Mouse (Mus musculus): ENCODE results near the gene Setd2. TPM values are rescaled to one million over a fixed set of nuclear protein-coding genes. Genes with fewer than 3 reads are reported as not detected.

Setd2 gene
- polyA plus RNA-seq, 1 experiment from 2014 or later = 26.2 TPM

- 91% methylated on average over 4 of the region's 4 CpGs for WGBS
- H3K4me1 ChIP-seq (replicated peaks) = no peaks in the 10 kb centered on the region
- no peak for DNase-seq (ENCODE audit: low spot score)
- no peaks in the 10 kb centered on the region for H3K9me3 ChIP-seq
- H3K27ac ChIP-seq = no peak overlapping the region
- no peaks in the 10 kb centered on the region for H3K27me3 ChIP-seq (ENCODE audit: insufficient read depth, poor library complexity, severe bottlenecking)
- no peak overlapping the region for H3K4me3 ChIP-seq
- H3K36me3 ChIP-seq = peaks cover 48% of the 10 kb centered on the region
Measured at GRCm38 (mm10) chr9:110541988-110542387, 9.6 kb downstream of the Setd2 start.

- no peak for DNase-seq (ENCODE audit: low spot score)
- Histone ChIP-seq H3K36me3 (peaks cover 73% of the 10 kb centered on the region), H3K4me1 (replicated peaks) (no peaks in the 10 kb centered on the region), H3K27me3 (ENCODE audit: insufficient read depth, poor library complexity, severe bottlenecking) (no peaks in the 10 kb centered on the region), H3K4me3 (no peak overlapping the region), H3K27ac (no peak overlapping the region), H3K9me3 (no peaks in the 10 kb centered on the region)
- WGBS = 96% methylated on average over 19 of the region's 19 CpGs
Measured at GRCm38 (mm10) chr9:110548261-110548660, 15.9 kb downstream of the Setd2 start.

- H3K36me3 ChIP-seq = peaks cover 99% of the 10 kb centered on the region
- H3K4me3 ChIP-seq = no peak overlapping the region
- H3K27me3 ChIP-seq (ENCODE audit: insufficient read depth, poor library complexity, severe bottlenecking) = no peaks in the 10 kb centered on the region
- no peaks in the 10 kb centered on the region for H3K9me3 ChIP-seq
- H3K4me1 ChIP-seq (replicated peaks) = no peaks in the 10 kb centered on the region
- no peak overlapping the region for H3K27ac ChIP-seq
- no peak for DNase-seq (ENCODE audit: low spot score)
Measured at GRCm38 (mm10) chr9:110568309-110568708, 35.9 kb downstream of the Setd2 start.

- 95% methylated on average over 2 of the region's 2 CpGs for WGBS
Measured at GRCm38 (mm10) chr9:110582161-110582560, 49.8 kb downstream of the Setd2 start.

GRCm38 (mm10) chr9:110583521-110583920 lies 51.1 kb downstream of the Setd2 start:
- no peaks in the 10 kb centered on the region for H3K27me3 ChIP-seq (ENCODE audit: insufficient read depth, poor library complexity, severe bottlenecking)
- peaks cover 64% of the 10 kb centered on the region for H3K36me3 ChIP-seq
- H3K27ac ChIP-seq = no peak overlapping the region
- no peak for DNase-seq (ENCODE audit: low spot score)
- WGBS = 91% methylated on average over 1 of the region's 1 CpGs
- H3K9me3 ChIP-seq = no peaks in the 10 kb centered on the region
- no peaks in the 10 kb centered on the region for H3K4me1 ChIP-seq (replicated peaks)
- H3K4me3 ChIP-seq = no peak overlapping the region

More at GRCm38 (mm10) chr9:110582161-110582560, 49.8 kb downstream of the Setd2 start:
- H3K4me1 ChIP-seq (replicated peaks) = no peaks in the 10 kb centered on the region
- H3K27ac ChIP-seq = no peak overlapping the region
- no peak for DNase-seq (ENCODE audit: low spot score)
- H3K36me3 ChIP-seq = peaks cover 67% of the 10 kb centered on the region
- H3K27me3 ChIP-seq (ENCODE audit: insufficient read depth, poor library complexity, severe bottlenecking) = no peaks in the 10 kb centered on the region
- H3K4me3 ChIP-seq = no peak overlapping the region
- no peaks in the 10 kb centered on the region for H3K9me3 ChIP-seq

DNA sequence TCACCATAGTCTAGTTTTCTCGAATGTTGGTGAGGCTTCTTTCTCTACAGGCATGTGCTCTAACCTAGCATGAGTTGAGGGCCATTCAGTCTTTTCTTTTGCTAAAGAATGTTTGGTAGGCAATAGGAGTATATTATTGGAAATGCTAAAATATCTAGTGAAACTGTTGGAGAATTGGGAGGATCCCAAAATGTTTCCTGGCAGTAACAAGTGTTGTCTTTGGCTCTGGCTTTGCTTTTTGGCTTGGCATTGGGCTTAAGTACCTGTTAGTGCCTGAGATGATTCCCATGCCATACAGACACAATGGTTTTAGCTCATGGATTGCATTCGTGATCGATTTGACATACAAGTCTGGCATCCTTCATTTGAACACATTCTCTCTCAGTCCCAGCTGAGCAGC lies 79.1 kb downstream of the Setd2 start:
- no peak for DNase-seq (ENCODE audit: low spot score)

GRCm38 (mm10) chr9:110617081-110617480 lies 84.7 kb downstream of the Setd2 start:
- H3K36me3 ChIP-seq = peaks cover 97% of the 10 kb centered on the region
- no peak for DNase-seq (ENCODE audit: low spot score)
- H3K4me3 ChIP-seq = no peak overlapping the region
- no peaks in the 10 kb centered on the region for H3K4me1 ChIP-seq (replicated peaks)
- H3K27me3 ChIP-seq (ENCODE audit: insufficient read depth, poor library complexity, severe bottlenecking) = no peaks in the 10 kb centered on the region
- no peak overlapping the region for H3K27ac ChIP-seq
- H3K9me3 ChIP-seq = no peaks in the 10 kb centered on the region
- 90% methylated on average over 3 of the region's 3 CpGs for WGBS

More for the DNA sequence above, 79.1 kb downstream of the Setd2 start:
- Histone ChIP-seq H3K27me3 (ENCODE audit: insufficient read depth, poor library complexity, severe bottlenecking) (no peaks in the 10 kb centered on the region), H3K27ac (no peak overlapping the region), H3K9me3 (no peaks in the 10 kb centered on the region), H3K4me1 (replicated peaks) (no peaks in the 10 kb centered on the region), H3K36me3 (peaks cover 92% of the 10 kb centered on the region), H3K4me3 (no peak overlapping the region)
- WGBS = 93% methylated on average over 3 of the region's 3 CpGs

DNA sequence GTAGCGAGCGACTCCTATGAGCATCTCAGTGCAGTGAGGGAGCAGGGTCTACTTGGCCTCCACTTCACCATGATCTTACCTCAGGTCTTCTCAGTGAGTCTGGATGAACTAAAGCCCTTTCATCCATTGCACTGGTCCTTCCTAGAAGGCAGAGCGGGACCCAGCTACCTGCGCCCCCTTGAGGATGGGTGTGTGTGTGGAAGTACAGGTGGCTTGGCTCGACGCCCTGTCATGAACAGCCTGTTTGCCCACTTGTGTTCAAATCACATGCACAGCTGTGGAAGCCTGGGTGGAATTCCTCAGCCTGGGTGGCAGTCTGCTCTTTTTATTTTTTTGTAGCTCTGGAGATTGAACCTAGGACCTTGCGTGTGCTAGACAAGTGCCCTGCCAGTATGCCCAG lies 87.8 kb downstream of the Setd2 start:
- Histone ChIP-seq H3K4me3 (no peak overlapping the region), H3K4me1 (replicated peaks) (peaks cover 23% of the 10 kb centered on the region), H3K27ac (no peak overlapping the region), H3K27me3 (ENCODE audit: insufficient read depth, poor library complexity, severe bottlenecking) (no peaks in the 10 kb centered on the region; the same call in 1 of the 2 replicates), H3K9me3 (no peaks in the 10 kb centered on the region), H3K36me3 (peaks cover 78% of the 10 kb centered on the region)
- 88% methylated on average over 7 of the region's 7 CpGs for WGBS
- DNase-seq (ENCODE audit: low spot score) = no peak

DNA sequence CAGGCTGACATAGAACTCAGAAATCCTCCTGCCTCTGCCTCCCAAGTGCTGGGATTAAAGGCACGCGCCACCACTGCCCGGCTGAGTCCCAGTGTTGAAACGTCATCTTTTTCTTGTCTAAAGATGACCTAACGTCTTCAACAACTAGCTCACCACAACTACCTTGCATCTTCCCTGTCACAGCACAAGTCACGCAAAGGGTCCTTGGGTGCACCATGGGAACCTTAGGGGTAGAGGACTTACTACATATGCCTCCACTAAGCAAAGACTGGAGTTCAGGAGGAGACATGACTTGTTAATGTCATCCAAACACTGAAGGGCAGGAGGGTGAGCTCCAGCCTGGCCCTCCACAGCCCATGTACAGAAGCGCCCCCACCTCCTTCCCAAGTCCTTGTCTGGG lies 88.3 kb downstream of the Setd2 start:
- Histone ChIP-seq H3K4me3 (no peak overlapping the region), H3K27me3 (ENCODE audit: insufficient read depth, poor library complexity, severe bottlenecking) (peaks cover 4% of the 10 kb centered on the region), H3K4me1 (replicated peaks) (peaks cover 28% of the 10 kb centered on the region), H3K27ac (no peak overlapping the region), H3K9me3 (no peaks in the 10 kb centered on the region), H3K36me3 (peaks cover 73% of the 10 kb centered on the region)
- no peak for DNase-seq (ENCODE audit: low spot score)
- WGBS = 95% methylated on average over 7 of the region's 7 CpGs

DNA sequence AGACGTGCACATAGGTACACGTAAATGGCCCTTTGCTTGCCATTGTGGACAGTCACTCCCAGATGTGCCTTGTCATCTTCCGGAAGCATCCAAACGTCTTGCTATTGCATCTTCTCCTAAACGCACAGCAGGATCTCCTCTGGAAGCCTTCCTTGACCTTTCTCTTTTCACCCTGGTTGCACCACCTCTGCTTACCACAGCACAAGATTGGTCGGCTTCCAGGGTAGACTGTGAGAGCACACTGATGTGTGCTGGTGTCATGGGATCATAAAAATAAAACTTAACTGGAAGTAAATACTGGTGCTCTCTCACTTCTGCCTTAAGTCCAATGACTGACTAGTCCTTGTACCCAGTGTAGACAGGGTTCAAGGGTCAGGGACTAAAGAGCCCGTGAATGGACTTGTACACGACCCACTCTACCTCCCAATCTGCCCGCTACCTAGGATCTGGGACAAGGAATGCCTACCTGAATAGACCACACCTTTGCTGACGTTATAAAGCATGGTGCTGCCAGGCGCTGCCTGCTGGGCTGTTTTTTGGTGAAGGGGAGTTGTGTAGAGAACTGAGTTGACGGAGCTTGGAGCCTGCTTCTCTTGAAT lies 90.3 kb downstream of the Setd2 start:
- H3K36me3 ChIP-seq = peaks cover 53% of the 10 kb centered on the region
- H3K9me3 ChIP-seq = no peaks in the 10 kb centered on the region
- H3K4me1 ChIP-seq (replicated peaks) = peaks cover 28% of the 10 kb centered on the region
- H3K4me3 ChIP-seq = no peak overlapping the region
- H3K27me3 ChIP-seq (ENCODE audit: insufficient read depth, poor library complexity, severe bottlenecking) = peaks cover 10% of the 10 kb centered on the region
- no peak overlapping the region for H3K27ac ChIP-seq
- 89% methylated on average over 12 of the region's 12 CpGs for WGBS
- no peak for DNase-seq (ENCODE audit: low spot score)

- WGBS = 57% methylated on average over 8 of the region's 8 CpGs
- peak overlapping the region; percentile 91 for H3K27ac ChIP-seq
- peak; percentile 17 for DNase-seq (ENCODE audit: low spot score)
Measured at GRCm38 (mm10) chr9:110623416-110624195, 91.2 kb downstream of the Setd2 start.

DNA sequence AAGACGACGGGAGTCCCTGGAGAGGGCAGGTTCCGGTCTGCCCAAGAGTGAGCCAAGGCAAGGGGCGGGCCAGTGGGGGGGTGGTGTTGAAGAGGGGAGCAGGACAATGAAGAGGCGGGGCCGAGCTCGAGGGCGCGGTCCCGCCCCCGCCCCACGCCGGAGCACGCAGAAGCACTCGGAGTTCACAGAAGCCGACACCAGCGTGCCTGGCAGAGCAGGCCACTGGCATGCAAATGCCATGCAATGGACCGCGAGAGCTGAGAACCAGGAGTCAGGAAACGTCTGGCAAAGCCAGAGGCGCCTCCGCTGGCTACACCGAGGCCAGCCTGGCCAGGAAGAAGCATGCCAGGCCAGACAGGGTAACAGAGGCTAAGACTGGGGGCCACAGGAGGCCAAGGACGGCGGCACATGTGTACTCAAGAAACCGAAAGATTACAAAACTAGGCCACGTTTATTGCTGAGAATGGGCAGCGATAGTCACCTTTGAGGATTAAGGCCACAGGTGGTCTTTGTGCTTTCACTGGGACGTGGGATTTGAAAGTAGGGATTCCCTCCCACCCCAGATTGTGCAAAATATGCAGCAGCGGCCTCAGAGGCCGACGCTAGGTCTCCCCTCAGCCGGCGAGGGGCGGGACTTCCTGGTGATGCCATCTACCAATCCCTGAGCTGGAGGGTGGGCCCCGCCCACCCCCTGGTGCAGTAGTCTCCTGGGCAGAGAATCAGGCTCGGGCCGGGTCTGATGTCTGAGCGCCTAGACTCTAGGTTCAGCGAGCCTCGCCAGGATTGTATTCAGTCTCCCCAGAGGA lies 92.2 kb downstream of the Setd2 start, which contains the start of gene Nradd:
Gene Nradd (minus strand): TSS at position 92 of the 806 bp plus-strand sequence.
- Histone ChIP-seq H3K9me3 (no peaks in the 10 kb centered on the region), H3K27me3 (ENCODE audit: insufficient read depth, poor library complexity, severe bottlenecking) (peaks cover 10% of the 10 kb centered on the region), H3K4me3 (peak within 1 kb of the TSS; percentile 68), H3K27ac (peak within 1 kb of the TSS; percentile 91), H3K4me1 (replicated peaks) (peaks cover 28% of the 10 kb centered on the region), H3K36me3 (peaks cover 37% of the 10 kb centered on the region)
- WGBS = under 1% methylated on average over 41 of the region's 41 CpGs
- peak; percentile 93 for DNase-seq (ENCODE audit: low spot score)

More at GRCm38 (mm10) chr9:110623416-110624195, 91.2 kb downstream of the Setd2 start:
- H3K4me1 ChIP-seq (replicated peaks) = peaks cover 28% of the 10 kb centered on the region
- H3K9me3 ChIP-seq = no peaks in the 10 kb centered on the region
- peak overlapping the region; percentile 68 for H3K4me3 ChIP-seq
- peaks cover 47% of the 10 kb centered on the region for H3K36me3 ChIP-seq
- H3K27me3 ChIP-seq (ENCODE audit: insufficient read depth, poor library complexity, severe bottlenecking) = peaks cover 10% of the 10 kb centered on the region

All from hindbrain, embryonic 10.5 days (tissue).